ENCODE assay signal across 11 mouse cellular contexts in the genomic region with DNA sequence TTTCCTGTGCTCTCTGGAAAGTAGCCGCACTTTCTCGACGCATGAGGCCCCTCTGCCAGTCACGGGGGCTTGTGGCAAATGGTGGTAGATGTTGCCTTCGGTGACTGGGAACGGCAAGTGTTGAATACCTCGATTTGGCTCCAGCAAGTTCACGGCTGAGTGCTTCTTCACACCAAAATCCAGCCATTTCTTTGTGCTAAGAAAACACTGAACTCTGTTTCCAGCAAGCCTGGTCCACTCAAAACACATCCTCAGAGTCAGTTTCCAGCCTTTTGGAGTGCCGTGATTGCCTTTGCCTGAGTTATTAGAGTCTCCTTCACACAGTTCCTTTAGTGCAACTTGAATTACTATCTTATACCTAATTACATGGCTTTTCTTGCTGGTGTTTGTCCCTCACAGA. TPM values are rescaled to one million over a fixed set of nuclear protein-coding genes. Genes with fewer than 3 reads are reported as not detected.
DNase-seq lines count a peak whose midpoint lies in the region; ATAC-seq lines count a peak whose summit lies in the region.
"Had no signal": no experiment of that assay in that cellular context is flagged by ENCODE, and none has a peak within 500 bp of the region (broad histone marks: within the 10 kb centered on the region; RNA-seq: fewer than 3 reads in every experiment).

No protein-coding gene starts in this region.

- peaks cover 92% of the 10 kb centered on the region for H3K4me1 ChIP-seq in embryonic facial prominence, embryonic 10.5 days
- H3K4me1 ChIP-seq in embryonic facial prominence, embryonic 15.5 days = peaks cover 53% of the 10 kb centered on the region
- peaks cover 36% of the 10 kb centered on the region for H3K4me1 ChIP-seq in hindbrain, embryonic 15.5 days (replicated peaks)
- peaks cover 27% of the 10 kb centered on the region for H3K4me1 ChIP-seq in midbrain, embryonic 15.5 days
- H3K4me1 ChIP-seq in heart, embryonic 12.5 days (replicated peaks) = peaks cover 34% of the 10 kb centered on the region

- no peak overlapping the region for H3K9ac ChIP-seq in embryonic facial prominence, embryonic 15.5 days
- H3K9ac ChIP-seq in hindbrain, embryonic 15.5 days = no peak overlapping the region
- H3K9ac ChIP-seq in midbrain, embryonic 15.5 days = no peak overlapping the region
- no peak overlapping the region for H3K9ac ChIP-seq in heart, embryonic 12.5 days

- DNase-seq in embryonic facial prominence, embryonic 10.5 days (ENCODE audit: low spot score) = no peak
- DNase-seq in thymus, postnatal 36 days = no peak
- no peak for DNase-seq in adrenal gland, adult 8-10 months
- DNase-seq: cerebellum, postnatal 25 days; heart, adult 2 months; lung, postnatal 10 days had no signal

- H3K4me2 ChIP-seq in embryonic facial prominence, embryonic 15.5 days (replicated peaks) = no peak overlapping the region
- no peak overlapping the region for H3K4me2 ChIP-seq in hindbrain, embryonic 15.5 days
- no peak overlapping the region for H3K4me2 ChIP-seq in midbrain, embryonic 15.5 days
- H3K4me2 ChIP-seq in heart, embryonic 12.5 days = no peak overlapping the region

- peak overlapping the region; percentile 90 for H3K27ac ChIP-seq in embryonic facial prominence, embryonic 10.5 days (replicated peaks)
- H3K27ac ChIP-seq in embryonic facial prominence, embryonic 15.5 days (replicated peaks) = peak overlapping the region; percentile 63; the same call in 1 of the 2 replicates
- peak overlapping the region; percentile 70 for H3K27ac ChIP-seq in hindbrain, embryonic 15.5 days (replicated peaks)
- H3K27ac ChIP-seq in midbrain, embryonic 15.5 days = 0 out of 2 replicates have a peak overlapping the region, but pooled peaks have one; percentile 31
- no peak overlapping the region for H3K27ac ChIP-seq in heart, embryonic 12.5 days (ENCODE audit: poor library complexity, severe bottlenecking)
- H3K27ac ChIP-seq: heart, adult 2 months had no signal

- WGBS in embryonic facial prominence, embryonic 10.5 days = 39% methylated on average over 9 of the region's 9 CpGs
- 38% methylated on average over 9 of the region's 9 CpGs for WGBS in embryonic facial prominence, embryonic 15.5 days
- WGBS in hindbrain, embryonic 15.5 days = 12% methylated on average over 9 of the region's 9 CpGs
- 14% methylated on average over 9 of the region's 9 CpGs for WGBS in midbrain, embryonic 15.5 days
- 50% methylated on average over 9 of the region's 9 CpGs for WGBS in heart, embryonic 12.5 days

- H3K4me3 ChIP-seq in embryonic facial prominence, embryonic 10.5 days = peak overlapping the region; percentile 41; the same call in 1 of the 2 replicates
- no peak overlapping the region for H3K4me3 ChIP-seq in embryonic facial prominence, embryonic 15.5 days (replicated peaks)
- H3K4me3 ChIP-seq in hindbrain, embryonic 15.5 days = no peak overlapping the region
- no peak overlapping the region for H3K4me3 ChIP-seq in midbrain, embryonic 15.5 days
- H3K4me3 ChIP-seq in heart, embryonic 12.5 days = no peak overlapping the region
- H3K4me3 ChIP-seq: heart, adult 2 months had no signal

- ATAC-seq in embryonic facial prominence, embryonic 15.5 days (ENCODE audit: insufficient number of reproducible peaks, low FRiP score, low TSS enrichment, low read depth) = no peak
- ATAC-seq in hindbrain, embryonic 15.5 days (ENCODE audit: low FRiP score, low read depth) = 0 out of 2 replicates have a peak, but pooled peaks have one; percentile 14
- no peak for ATAC-seq in midbrain, embryonic 15.5 days (replicated peaks)
- ATAC-seq in heart, embryonic 12.5 days (ENCODE audit: insufficient number of reproducible peaks, low FRiP score) = no peak

- H3K36me3 ChIP-seq in embryonic facial prominence, embryonic 10.5 days (replicated peaks) = peaks cover 16% of the 10 kb centered on the region
- H3K36me3 ChIP-seq in embryonic facial prominence, embryonic 15.5 days = no peaks in the 10 kb centered on the region
- no peaks in the 10 kb centered on the region for H3K36me3 ChIP-seq in hindbrain, embryonic 15.5 days
- H3K36me3 ChIP-seq in midbrain, embryonic 15.5 days (replicated peaks) = no peaks in the 10 kb centered on the region
- H3K36me3 ChIP-seq in heart, embryonic 12.5 days = no peaks in the 10 kb centered on the region

- no peaks in the 10 kb centered on the region for H3K9me3 ChIP-seq in embryonic facial prominence, embryonic 10.5 days
- no peaks in the 10 kb centered on the region for H3K9me3 ChIP-seq in embryonic facial prominence, embryonic 15.5 days (replicated peaks)
- no peaks in the 10 kb centered on the region for H3K9me3 ChIP-seq in hindbrain, embryonic 15.5 days
- H3K9me3 ChIP-seq in midbrain, embryonic 15.5 days = no peaks in the 10 kb centered on the region
- H3K9me3 ChIP-seq in heart, embryonic 12.5 days (replicated peaks) = no peaks in the 10 kb centered on the region

- no peaks in the 10 kb centered on the region for H3K27me3 ChIP-seq in embryonic facial prominence, embryonic 10.5 days (replicated peaks; ENCODE audit: low read depth, poor library complexity, severe bottlenecking)
- H3K27me3 ChIP-seq in embryonic facial prominence, embryonic 15.5 days = no peaks in the 10 kb centered on the region
- no peaks in the 10 kb centered on the region for H3K27me3 ChIP-seq in hindbrain, embryonic 15.5 days
- H3K27me3 ChIP-seq in midbrain, embryonic 15.5 days (replicated peaks) = 0 out of 2 replicates have a peak, but pooled peaks cover 7% of the 10 kb centered on the region
- H3K27me3 ChIP-seq in heart, embryonic 12.5 days (replicated peaks) = no peaks in the 10 kb centered on the region

RNA-seq across cellular contexts. Expression of a gene that starts 11.3 kb away (rescaled TPM):
- 9.6 and 10.1 TPM in 2 replicates for polyA plus RNA-seq in embryonic facial prominence, embryonic 10.5 days (2016; fragmentation: Nextera tagmentation; extraction: Ambion mirVana)
- polyA plus RNA-seq in embryonic facial prominence, embryonic 15.5 days (2015; fragmentation: Nextera tagmentation; extraction: Ambion mirVana) = 3.9 and 4.4 TPM in 2 replicates
- polyA plus RNA-seq in hindbrain, embryonic 15.5 days (2015; fragmentation: Nextera tagmentation; extraction: Ambion mirVana) = 2.7 and 3.2 TPM in 2 replicates
- polyA plus RNA-seq in midbrain, embryonic 15.5 days (2015; fragmentation: Nextera tagmentation; extraction: Ambion mirVana) = 2.2 and 2.3 TPM in 2 replicates
- 1.5 and 1.7 TPM in 2 replicates for polyA plus RNA-seq in heart, embryonic 12.5 days (2016; fragmentation: Nextera tagmentation; extraction: Ambion mirVana)
- total RNA-seq in adrenal gland, adult 8-10 months (2022) = 1 to 10 TPM; 3.6 to 6.4 (median 5.1) TPM

RNA-seq across cellular contexts. Expression of a gene that starts 55.8 kb away (rescaled TPM):
- 3.4 and 3.9 TPM in 2 replicates for polyA plus RNA-seq in embryonic facial prominence, embryonic 10.5 days (2016; fragmentation: Nextera tagmentation; extraction: Ambion mirVana)
- polyA plus RNA-seq in embryonic facial prominence, embryonic 15.5 days (2015; fragmentation: Nextera tagmentation; extraction: Ambion mirVana) = 0.28 and 0.39 TPM in 2 replicates
- 0.16 and 0.33 TPM in 2 replicates for polyA plus RNA-seq in hindbrain, embryonic 15.5 days (2015; fragmentation: Nextera tagmentation; extraction: Ambion mirVana)
- polyA plus RNA-seq in midbrain, embryonic 15.5 days (2015; fragmentation: Nextera tagmentation; extraction: Ambion mirVana) = 0.23 and 0.29 TPM in 2 replicates
- polyA plus RNA-seq in heart, embryonic 12.5 days (2016; fragmentation: Nextera tagmentation; extraction: Ambion mirVana) = 0.26 and 0.52 TPM in 2 replicates
- under 1 TPM in 2 of 4 experiments, not detected in 2; 0.35 to 0.49 TPM for total RNA-seq in adrenal gland, adult 8-10 months (2022)
- total RNA-seq: heart, adult 2 months; left cerebral cortex, postnatal 36 days had no signal
- polyA plus RNA-seq: heart, adult 2 months had no signal
